Mouse (Mus musculus) megakaryocyte progenitor cell, adult 5-6 weeks (primary cell): Measurements from ENCODE around the gene Cpne7. TPM values are rescaled to one million over a fixed set of nuclear protein-coding genes. Genes with fewer than 3 reads are reported as not detected.
"Not testable (repeated sequence)": the region's sequence is repeated elsewhere in the genome, so short reads cannot be mapped to it uniquely, and the experiment has no call there.

Source experiments
- ATAC-seq: replicated peaks from 2 replicates; pipeline ENCODE4 v1.8.0; 2016; ENCODE audit warnings: mild to moderate bottlenecking, moderate TSS enrichment, inconsistent platforms; ENCODE audit not compliant: poor library complexity
- total RNA-seq, 2 experiments: library from RNA; stranded (forward) in 1 of 2; stranded (reverse) in 1 of 2; fragments of 157-497, 149-512 nt in 1 of 2; fragments of 200-1000 nt in 1 of 2; gene quantifications; 2 replicates each; pipeline versions ENCODE4 v1.2.3 to v1.2.4; 2015 to 2017

Cpne7 gene
- total RNA-seq (2015) (not detected in 2 replicates), total RNA-seq (2017) (not detected in 2 replicates)

DNA sequence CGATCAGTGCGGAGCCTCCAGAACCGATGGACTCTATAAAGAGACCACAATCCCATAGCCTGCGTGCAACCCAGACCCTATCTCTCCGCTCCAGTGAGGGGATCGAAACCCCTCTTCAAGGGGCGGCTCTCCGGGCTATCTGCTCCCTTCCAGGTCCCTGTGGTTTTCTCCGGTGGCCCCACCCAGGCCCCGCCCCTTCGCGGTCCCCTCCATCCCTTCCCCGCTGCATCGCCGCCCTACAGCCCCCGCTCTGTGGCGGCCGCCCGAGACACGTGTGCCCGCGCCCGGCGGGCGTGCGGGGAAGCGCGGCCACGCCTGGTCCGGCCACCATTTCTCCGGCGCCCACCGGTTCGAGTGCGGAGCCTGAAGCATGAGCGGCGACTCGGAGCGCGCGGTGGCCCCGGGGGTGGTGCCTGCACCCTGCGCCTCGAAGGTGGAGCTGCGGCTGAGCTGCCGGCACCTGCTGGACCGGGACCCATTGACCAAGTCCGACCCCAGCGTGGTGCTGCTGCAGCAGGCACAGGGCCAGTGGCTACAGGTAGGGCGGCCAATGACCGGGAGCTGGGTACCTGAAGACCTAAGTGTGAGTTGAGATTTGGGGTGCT is at the start of gene Cpne7:
Gene Cpne7, plus strand, starts transcription at position 248 of the 605 bp plus-strand sequence.
- ATAC-seq: peak; percentile 16

DNA sequence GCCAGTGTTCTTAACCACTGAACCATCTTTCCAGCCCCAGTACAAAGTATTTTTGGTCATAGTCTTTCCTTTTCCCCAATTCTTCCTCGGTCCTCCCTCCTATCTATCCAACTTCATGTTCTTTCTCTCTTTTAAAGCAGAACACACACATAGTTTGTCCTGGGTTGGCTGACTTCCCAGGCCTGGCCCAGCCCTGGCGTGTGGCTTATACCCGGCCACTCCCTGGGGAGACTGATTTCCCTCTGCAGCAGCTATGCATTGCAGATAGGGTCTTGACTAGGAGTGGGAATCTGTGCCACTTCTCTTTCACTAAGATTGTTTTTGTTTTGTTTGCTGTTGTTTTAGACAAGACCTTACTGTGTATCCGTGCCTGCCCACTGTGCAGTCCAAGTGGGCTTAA is 46.0 kb upstream of the Cpne7 start:
- peak; percentile 65; the same call in 1 of the 2 replicates for ATAC-seq

- peak; percentile 79 for ATAC-seq
These were observed 40.0 kb upstream of the Cpne7 start for GRCm38 (mm10) chr8:123077213-123077612.

DNA sequence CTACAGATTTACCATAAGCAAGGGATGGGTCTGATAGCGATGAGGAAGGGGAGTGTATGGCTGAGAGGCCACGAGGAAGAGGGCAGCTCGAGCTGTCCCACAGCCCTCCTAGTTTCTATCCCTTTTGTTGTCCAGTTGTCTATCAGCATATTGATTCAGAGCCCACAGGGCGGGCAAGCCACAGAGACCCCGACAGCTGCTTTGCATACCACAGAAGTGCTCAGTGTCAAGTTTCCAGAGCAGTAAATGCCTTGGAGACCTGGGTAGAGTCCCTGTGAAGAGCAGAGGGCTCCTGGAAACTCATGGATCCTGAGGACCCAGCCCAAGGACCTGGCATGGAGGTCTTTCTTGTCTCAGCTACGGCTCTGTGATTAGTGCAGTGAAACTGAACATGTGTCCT is 34.2 kb upstream of the Cpne7 start:
- no peak for ATAC-seq

- ATAC-seq: no peak
These were observed 33.6 kb upstream of the Cpne7 start for GRCm38 (mm10) chr8:123083610-123084009.

DNA sequence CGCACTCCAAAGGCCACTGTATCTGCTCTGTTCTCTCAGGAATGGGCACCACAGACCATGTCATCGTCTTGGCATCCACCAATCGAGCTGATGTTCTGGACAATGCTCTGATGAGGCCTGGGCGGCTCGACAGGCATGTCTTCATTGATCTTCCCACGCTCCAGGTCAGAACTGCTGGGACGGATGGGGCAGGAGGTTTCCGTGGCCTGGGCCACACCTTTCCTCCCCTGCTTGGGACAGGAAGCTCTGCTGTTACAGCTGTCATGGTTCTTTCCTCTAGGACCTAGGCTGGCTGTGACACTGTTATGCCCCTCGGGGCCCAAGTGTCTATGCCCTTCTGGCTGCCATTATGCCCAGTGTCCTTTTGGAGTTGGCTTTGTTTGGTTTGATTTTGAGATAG is 29.9 kb upstream of the Cpne7 start:
- no peak for ATAC-seq

GRCm38 (mm10) chr8:123097216-123097615 is 20.0 kb upstream of the Cpne7 start:
- ATAC-seq: no peak

GRCm38 (mm10) chr8:123097786-123098584 is 19.2 kb upstream of the Cpne7 start:
- ATAC-seq: no peak

GRCm38 (mm10) chr8:123100288-123100687 is 16.9 kb upstream of the Cpne7 start:
- peak; percentile 57 for ATAC-seq

DNA sequence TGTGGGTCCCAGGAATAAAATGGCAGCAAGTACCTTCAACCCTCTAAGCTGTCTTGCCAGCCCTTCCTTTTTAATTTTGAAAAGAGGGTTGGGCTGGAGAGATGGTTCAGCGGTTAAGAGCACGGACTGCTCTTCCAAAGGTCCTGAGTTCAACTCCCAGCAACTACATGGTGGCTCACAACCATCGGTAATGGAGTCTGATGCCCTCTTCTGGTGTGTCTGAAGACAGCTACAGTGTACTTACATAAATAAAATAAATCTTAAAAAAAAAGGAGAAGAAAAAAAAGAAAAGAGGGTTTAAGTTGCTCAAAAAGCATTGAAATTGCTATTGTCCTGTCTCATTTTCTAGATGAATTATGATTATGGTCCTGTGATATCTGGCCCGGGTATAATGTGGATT is 15.9 kb upstream of the Cpne7 start:
- no peak for ATAC-seq

DNA sequence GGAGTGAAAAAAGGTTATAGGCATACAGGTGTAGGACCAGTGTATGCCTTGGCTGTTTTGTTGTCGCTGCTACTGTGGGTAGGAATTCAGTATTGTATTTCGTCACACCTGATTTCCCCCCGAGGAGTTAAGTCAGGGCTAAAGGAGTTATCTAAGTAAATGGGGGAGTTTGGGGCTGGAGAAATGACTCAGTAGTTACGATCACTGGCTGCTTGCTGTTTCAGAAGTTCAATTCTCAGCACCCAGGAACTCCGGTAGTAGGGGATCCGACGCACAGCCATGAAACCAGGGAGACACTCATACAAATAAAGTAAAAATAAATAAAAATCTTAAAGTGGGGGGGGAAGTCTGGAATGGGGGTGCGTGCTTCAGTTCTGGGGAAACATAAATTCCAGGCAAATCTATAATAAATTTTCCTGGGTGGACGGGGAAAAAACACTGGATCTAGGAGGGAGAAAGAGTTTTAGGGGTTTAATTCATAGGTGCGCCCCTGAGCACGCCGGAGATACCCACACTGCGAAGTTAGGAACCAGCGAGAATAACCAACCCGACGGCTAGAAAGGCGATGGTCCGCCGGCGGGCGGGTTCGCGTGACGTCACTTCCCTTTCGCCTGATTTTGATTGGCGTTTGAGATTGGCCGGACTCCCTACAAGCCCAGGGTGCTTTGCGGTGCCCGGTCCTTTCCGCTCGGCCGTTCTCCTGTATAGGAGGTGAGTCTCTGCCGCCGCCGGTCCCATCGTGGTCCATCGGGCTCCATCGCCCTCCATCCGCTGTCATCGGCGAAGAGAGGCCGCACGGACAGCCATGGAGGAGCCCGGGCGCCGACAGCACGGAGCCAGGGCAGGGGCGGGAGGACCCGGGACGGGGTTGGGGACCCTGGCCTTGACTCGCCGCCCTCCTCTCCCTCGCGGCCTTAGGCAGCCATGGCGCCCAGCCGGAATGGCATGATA is 15.2 kb upstream of the Cpne7 start, which contains the start of gene Rpl13:
Gene Rpl13, plus strand, starts transcription at position 616 of the 951 bp plus-strand sequence.
- ATAC-seq: peak; percentile 83

- not testable (repeated sequence) for ATAC-seq
These were observed 14.3 kb upstream of the Cpne7 start for GRCm38 (mm10) chr8:123102855-123103254.

GRCm38 (mm10) chr8:123103285-123103684 is 13.9 kb upstream of the Cpne7 start:
- ATAC-seq: no peak

- ATAC-seq: no peak
These were observed 13.0 kb upstream of the Cpne7 start for GRCm38 (mm10) chr8:123104046-123104767.

GRCm38 (mm10) chr8:123105553-123106326 is 11.4 kb upstream of the Cpne7 start:
- ATAC-seq: peak; percentile 19; the same call in 1 of the 2 replicates

- ATAC-seq: no peak
These were observed 10.6 kb upstream of the Cpne7 start for GRCm38 (mm10) chr8:123106531-123106930.

DNA sequence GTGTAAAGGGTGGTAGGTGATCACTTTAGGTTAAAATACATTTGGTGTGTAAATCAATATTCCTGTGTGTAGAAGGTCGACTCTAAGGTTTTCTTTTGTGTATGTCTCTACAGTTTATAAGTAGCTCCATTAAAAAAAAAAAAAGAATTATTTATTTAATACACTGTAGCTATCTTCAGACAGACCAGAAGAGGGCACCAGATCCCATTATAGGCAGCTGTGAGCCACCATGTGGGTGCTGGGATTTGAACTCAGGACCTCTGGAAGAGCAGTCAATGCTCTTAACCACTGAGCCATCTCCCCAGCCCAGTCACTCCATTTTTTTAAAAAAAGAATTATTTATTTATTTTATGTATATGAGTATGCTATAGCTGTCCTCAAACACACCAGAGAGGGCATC is 9.2 kb upstream of the Cpne7 start:
- ATAC-seq: no peak

- ATAC-seq: no peak
These were observed 8.2 kb upstream of the Cpne7 start for GRCm38 (mm10) chr8:123108953-123109352.

GRCm38 (mm10) chr8:123110649-123111048 is 6.5 kb upstream of the Cpne7 start:
- ATAC-seq: peak; percentile 79

GRCm38 (mm10) chr8:123112892-123113291 is 4.3 kb upstream of the Cpne7 start:
- no peak for ATAC-seq
